Mouse (Mus musculus) heart, adult 18-20 months (tissue): ENCODE results near the gene 1110032F04Rik. TPM values are rescaled to one million over a fixed set of nuclear protein-coding genes. Genes with fewer than 3 reads are reported as not detected.
"Not testable (repeated sequence)": the region's sequence is repeated elsewhere in the genome, so short reads cannot be mapped to it uniquely, and the experiment has no call there.

Source experiments
- DNase-seq, 2 experiments: peaks; one replicate each; pipeline ENCODE4 v3.0.0; 2021 to 2022; ENCODE audit warnings: mixed read lengths in 1 of 2
- long read RNA-seq, 2 experiments: library from polyadenylated mRNA; stranded (forward); transcript quantifications; one replicate each; pipeline ENCODE4 v2.0.0; 2021
- total RNA-seq, 2 experiments: library from RNA; stranded (reverse); gene quantifications; 2 replicates each; pipeline ENCODE4 v1.2.3; 2021

Gene 1110032F04Rik
- total RNA-seq = under 1 TPM; 0.54 to 0.82 TPM
- long read RNA-seq, experiment 1, partial matches to known transcripts = 0 of 2 reads
- long read RNA-seq, experiment 1, other reads (novel, unspliced or antisense) = 0 of 2 reads
- long read RNA-seq, experiment 2 = 0 reads

- DNase-seq = peak; percentile 1 to 24
Observed at GRCm38 (mm10) chr3:68869211-68869690, at the start of gene 1110032F04Rik. Gene 1110032F04Rik (plus strand): TSS chr3:68869586.

- no peak for DNase-seq
Observed at GRCm38 (mm10) chr3:68821406-68821805, 48.0 kb upstream of the 1110032F04Rik start.

GRCm38 (mm10) chr3:68821926-68822341, 47.5 kb upstream of the 1110032F04Rik start:
- DNase-seq = peak in 1 of 2 experiments; percentile 2

GRCm38 (mm10) chr3:68823876-68824764, 45.3 kb upstream of the 1110032F04Rik start:
- DNase-seq = peak; percentile 41 to 45

- no peak for DNase-seq
Observed at GRCm38 (mm10) chr3:68824765-68825090, 44.7 kb upstream of the 1110032F04Rik start.

GRCm38 (mm10) chr3:68825151-68825550, 44.2 kb upstream of the 1110032F04Rik start:
- DNase-seq = no peak

GRCm38 (mm10) chr3:68827671-68828070, 41.7 kb upstream of the 1110032F04Rik start:
- DNase-seq = no peak

GRCm38 (mm10) chr3:68829944-68830343, 39.4 kb upstream of the 1110032F04Rik start:
- DNase-seq = no peak

- DNase-seq = no peak
Observed at GRCm38 (mm10) chr3:68836857-68837499, 32.4 kb upstream of the 1110032F04Rik start.

GRCm38 (mm10) chr3:68840206-68840605, 29.2 kb upstream of the 1110032F04Rik start:
- peak in 1 of 2 experiments; percentile 8 for DNase-seq

- no peak for DNase-seq
Observed at GRCm38 (mm10) chr3:68844025-68844424, 25.4 kb upstream of the 1110032F04Rik start.

- no peak for DNase-seq
Observed at GRCm38 (mm10) chr3:68848323-68848722, 21.1 kb upstream of the 1110032F04Rik start.

GRCm38 (mm10) chr3:68852414-68852813, 17.0 kb upstream of the 1110032F04Rik start:
- DNase-seq = no peak

- DNase-seq = peak; percentile 6 to 19
Observed at GRCm38 (mm10) chr3:68869691-68870567, 543 bp downstream of the 1110032F04Rik start.

GRCm38 (mm10) chr3:68870568-68870950, 1.2 kb downstream of the 1110032F04Rik start:
- DNase-seq = peak in 1 of 2 experiments; percentile 12

GRCm38 (mm10) chr3:68874079-68874478, 4.7 kb downstream of the 1110032F04Rik start:
- DNase-seq = no peak

GRCm38 (mm10) chr3:68886845-68887244, 17.5 kb downstream of the 1110032F04Rik start:
- no peak for DNase-seq

GRCm38 (mm10) chr3:68895426-68895825, 26.0 kb downstream of the 1110032F04Rik start:
- no peak for DNase-seq

GRCm38 (mm10) chr3:68897154-68897553, 27.8 kb downstream of the 1110032F04Rik start:
- no peak for DNase-seq

- DNase-seq = not testable (repeated sequence)
Observed at GRCm38 (mm10) chr3:68902636-68903035, 33.2 kb downstream of the 1110032F04Rik start.

- DNase-seq = no peak
Observed at GRCm38 (mm10) chr3:68904902-68905778, 35.8 kb downstream of the 1110032F04Rik start.
